In genomic region chr16:30601946-30602345, GRCm38 (mm10) we compare ENCODE assay signal across 8 mouse cellular contexts. TPM values are rescaled to one million over a fixed set of nuclear protein-coding genes. Genes with fewer than 3 reads are reported as not detected.
DNase-seq lines count a peak whose midpoint lies in the region; ATAC-seq and TF ChIP-seq lines count a peak whose summit lies in the region.

No protein-coding gene starts in this region.

- 30% methylated on average over 7 of the region's 7 CpGs for WGBS in lung, adult 2 months
- 34% methylated on average over 7 of the region's 7 CpGs for WGBS in forebrain, embryonic 16.5 days
- 35% methylated on average over 7 of the region's 7 CpGs for WGBS in kidney, embryonic 16.5 days
- 30% methylated on average over 7 of the region's 7 CpGs for WGBS in midbrain, embryonic 12.5 days

- peak overlapping the region; percentile 87 for H3K4me3 ChIP-seq in lung, adult 2 months (replicated peaks; ENCODE audit: extremely low read depth, low read depth, low read length)
- peak overlapping the region; percentile 62 for H3K4me3 ChIP-seq in forebrain, embryonic 16.5 days (replicated peaks; ENCODE audit: low read length)
- H3K4me3 ChIP-seq in kidney, embryonic 16.5 days (ENCODE audit: low read length) = peak overlapping the region; percentile 80
- peak overlapping the region; percentile 55; the same call in 1 of the 2 replicates for H3K4me3 ChIP-seq in midbrain, embryonic 12.5 days

- H3K27ac ChIP-seq in forebrain, embryonic 16.5 days (ENCODE audit: low read length) = peak overlapping the region; percentile 18; the same call in 1 of the 2 replicates
- peak overlapping the region; percentile 46 for H3K27ac ChIP-seq in kidney, embryonic 16.5 days (ENCODE audit: low read length)
- H3K27ac ChIP-seq in midbrain, embryonic 12.5 days (replicated peaks) = no peak overlapping the region

- no peak for TF ChIP-seq POLR2A in lung, adult 2 months (IDR thresholded peaks at IDR 0.05; ENCODE audit: borderline replicate concordance, extremely low read depth, low read depth, low read length)

- TF ChIP-seq CTCF in lung, adult 2 months (IDR thresholded peaks at IDR 0.05; ENCODE audit: insufficient read depth, low read length) = no peak

- H3K4me2 ChIP-seq in forebrain, embryonic 16.5 days (ENCODE audit: low read length) = peak overlapping the region; percentile 98; the same call in 1 of the 2 replicates
- peak overlapping the region; percentile 88 for H3K4me2 ChIP-seq in kidney, embryonic 16.5 days (replicated peaks; ENCODE audit: low read depth, low read length)
- H3K4me2 ChIP-seq in midbrain, embryonic 12.5 days (replicated peaks) = peak overlapping the region; percentile 85; the same call in 1 of the 2 replicates

- H3K36me3 ChIP-seq in forebrain, embryonic 16.5 days (ENCODE audit: control insufficient read depth, insufficient read depth) = no peaks in the 10 kb centered on the region
- H3K36me3 ChIP-seq in kidney, embryonic 16.5 days (ENCODE audit: insufficient read depth, low read length) = no peaks in the 10 kb centered on the region
- H3K36me3 ChIP-seq in midbrain, embryonic 12.5 days = no peaks in the 10 kb centered on the region

- DNase-seq in lung, adult 2 months = peak; percentile 32
- DNase-seq in lung, postnatal 25 days (ENCODE audit: low spot score) = no peak
- no peak for DNase-seq in urinary bladder, postnatal 36 days (ENCODE audit: low spot score in 2 of 2)
- DNase-seq in gastrocnemius, adult 18-20 months (ENCODE audit: low spot score) = no peak
- no peak for DNase-seq in testis, postnatal 10 days (ENCODE audit: low spot score)

- H3K4me1 ChIP-seq in lung, adult 2 months (ENCODE audit: control insufficient read depth, insufficient read depth, low read length) = peaks cover 17% of the 10 kb centered on the region
- peaks cover 36% of the 10 kb centered on the region for H3K4me1 ChIP-seq in forebrain, embryonic 16.5 days (replicated peaks; ENCODE audit: control insufficient read depth, insufficient read depth, low read length)
- peaks cover 65% of the 10 kb centered on the region for H3K4me1 ChIP-seq in kidney, embryonic 16.5 days (ENCODE audit: insufficient read depth, low read length)
- peaks cover 29% of the 10 kb centered on the region for H3K4me1 ChIP-seq in midbrain, embryonic 12.5 days

- peaks cover 25% of the 10 kb centered on the region for H3K27me3 ChIP-seq in forebrain, embryonic 16.5 days (replicated peaks; ENCODE audit: control insufficient read depth, insufficient read depth, low read length)
- peaks cover 7% of the 10 kb centered on the region for H3K27me3 ChIP-seq in kidney, embryonic 16.5 days (ENCODE audit: insufficient read depth, low read length)
- H3K27me3 ChIP-seq in midbrain, embryonic 12.5 days = peaks cover 39% of the 10 kb centered on the region

- H3K9me3 ChIP-seq in forebrain, embryonic 16.5 days (ENCODE audit: control insufficient read depth, low read length) = peaks cover 2% of the 10 kb centered on the region; the same call in 1 of the 2 replicates
- no peaks in the 10 kb centered on the region for H3K9me3 ChIP-seq in kidney, embryonic 16.5 days (ENCODE audit: low read length)
- H3K9me3 ChIP-seq in midbrain, embryonic 12.5 days = no peaks in the 10 kb centered on the region

- no peak overlapping the region for H3K9ac ChIP-seq in forebrain, embryonic 16.5 days (replicated peaks; ENCODE audit: low read depth, low read length)
- H3K9ac ChIP-seq in kidney, embryonic 16.5 days (replicated peaks; ENCODE audit: low read length) = peak overlapping the region; percentile 82; the same call in 1 of the 2 replicates
- H3K9ac ChIP-seq in midbrain, embryonic 12.5 days (replicated peaks) = no peak overlapping the region

- ATAC-seq in forebrain, embryonic 16.5 days = no peak
- no peak for ATAC-seq in kidney, embryonic 16.5 days (ENCODE audit: low FRiP score, low TSS enrichment)
- ATAC-seq in midbrain, embryonic 12.5 days (ENCODE audit: low FRiP score, low read depth) = no peak

RNA-seq across cellular contexts. Expression of gene Fam43a, which starts 2.4 kb away (rescaled TPM):
- polyA plus RNA-seq in lung, adult 2 months (2012; rRNA removed) = 46.2 and 54.7 TPM in 2 replicates
- 11.3 and 12.4 TPM in 2 replicates for polyA plus RNA-seq in forebrain, embryonic 16.5 days (2015; fragmentation: Nextera tagmentation; extraction: Ambion mirVana)
- 25.2 and 26.0 TPM in 2 replicates for polyA plus RNA-seq in kidney, embryonic 16.5 days (2015; fragmentation: Nextera tagmentation; extraction: Ambion mirVana)
- 9.9 and 16.3 TPM in 2 replicates for polyA plus RNA-seq in midbrain, embryonic 12.5 days (2016; fragmentation: Nextera tagmentation; extraction: Ambion mirVana)
- total RNA-seq in gastrocnemius, adult 18-20 months (2021) = 1 to 10 TPM; 4.3 to 6.6 TPM

RNA-seq across cellular contexts. Expression of gene Lsg1, which starts 14.6 kb away (rescaled TPM):
- 8.0 and 11.5 TPM in 2 replicates for polyA plus RNA-seq in lung, adult 2 months (2012; rRNA removed)
- polyA plus RNA-seq in forebrain, embryonic 16.5 days (2015; fragmentation: Nextera tagmentation; extraction: Ambion mirVana) = 61.1 and 63.1 TPM in 2 replicates
- 62.2 and 69.0 TPM in 2 replicates for polyA plus RNA-seq in kidney, embryonic 16.5 days (2015; fragmentation: Nextera tagmentation; extraction: Ambion mirVana)
- 72.2 and 78.1 TPM in 2 replicates for polyA plus RNA-seq in midbrain, embryonic 12.5 days (2016; fragmentation: Nextera tagmentation; extraction: Ambion mirVana)
- total RNA-seq in gastrocnemius, adult 18-20 months (2021) = 10 to 100 TPM; 18.6 to 18.9 TPM

RNA-seq across cellular contexts. Expression of gene Tmem44, which starts 51.3 kb away (rescaled TPM):
- polyA plus RNA-seq in lung, adult 2 months (2012; rRNA removed) = 55.5 and 57.0 TPM in 2 replicates
- polyA plus RNA-seq in forebrain, embryonic 16.5 days (2015; fragmentation: Nextera tagmentation; extraction: Ambion mirVana) = 92.5 and 106 TPM in 2 replicates
- polyA plus RNA-seq in kidney, embryonic 16.5 days (2015; fragmentation: Nextera tagmentation; extraction: Ambion mirVana) = 16.8 and 19.7 TPM in 2 replicates
- polyA plus RNA-seq in midbrain, embryonic 12.5 days (2016; fragmentation: Nextera tagmentation; extraction: Ambion mirVana) = 52.2 and 55.1 TPM in 2 replicates
- 1 to 10 TPM; 1.3 to 1.9 TPM for total RNA-seq in gastrocnemius, adult 18-20 months (2021)
